Mouse (Mus musculus) MEL (cell line): ENCODE data around the gene Acoxl. TPM values are rescaled to one million over a fixed set of nuclear protein-coding genes. Genes with fewer than 3 reads are reported as not detected.

Source experiments
- DNase-seq: peaks from one replicate; pipeline ENCODE4 v3.0.0; 2011; ENCODE audit warnings: low read depth, low spot score
- H3K27ac ChIP-seq: 2 replicates; pipeline ENCODE4 v1.5.1; 2012; ENCODE audit warnings: low read depth, mild to moderate bottlenecking, control low read depth, low read length, moderate library complexity; ENCODE audit not compliant: control insufficient read depth
- H3K27me3 ChIP-seq, 2 experiments: fragments of 150-350 bp in 1 of 2; sonication (generic) in 1 of 2; 2 replicates each; pipeline ENCODE4 v1.6.1; 2012; ENCODE audit warnings: low read length in 2 of 2, mild to moderate bottlenecking in 2 of 2, improper control_type of control experiment in 1 of 2, moderate library complexity in 1 of 2; ENCODE audit not compliant: insufficient read depth in 2 of 2, control insufficient read depth in 1 of 2
- H3K36me3 ChIP-seq, 2 experiments: 2 replicates each; pipeline ENCODE4 v1.6.1; 2012 to 2014; ENCODE audit warnings: low read length in 2 of 2, improper control_type of control experiment in 1 of 2, inconsistent platforms in 1 of 2, mild to moderate bottlenecking in 1 of 2; ENCODE audit not compliant: insufficient read depth in 2 of 2, control insufficient read depth in 1 of 2
- H3K4me1 ChIP-seq, 2 experiments: fragments of 150-350 bp in 1 of 2; sonication (generic) in 1 of 2; 2 replicates each; pipeline ENCODE4 v1.6.1; 2012; ENCODE audit warnings: low read length in 2 of 2, improper control_type of control experiment in 1 of 2, mild to moderate bottlenecking in 1 of 2; ENCODE audit not compliant: insufficient read depth in 2 of 2, control insufficient read depth in 1 of 2
- H3K4me3 ChIP-seq, 2 experiments: fragments of 150-350 bp in 1 of 2; sonication (generic) in 1 of 2; 2 replicates each; pipeline ENCODE4 v1.5.1; 2012; ENCODE audit warnings: low read depth in 2 of 2, low read length in 2 of 2, mild to moderate bottlenecking in 2 of 2, moderate library complexity in 2 of 2, control low read depth in 1 of 2, improper control_type of control experiment in 1 of 2; ENCODE audit not compliant: control insufficient read depth in 1 of 2, insufficient read depth in 1 of 2
- H3K79me2 ChIP-seq: 2 replicates; pipeline ENCODE4 v1.6.1; 2012; ENCODE audit warnings: mild to moderate bottlenecking, low read length, moderate library complexity; ENCODE audit not compliant: control insufficient read depth, poor library complexity, insufficient read depth
- H3K9ac ChIP-seq: 2 replicates; pipeline ENCODE4 v1.6.1; 2012; ENCODE audit warnings: low read depth, mild to moderate bottlenecking, control low read depth, low read length, moderate library complexity; ENCODE audit not compliant: control insufficient read depth, poor library complexity, severe bottlenecking
- H3K9me3 ChIP-seq: fragments of 150-350 bp; sonication (generic); replicated peaks from 2 replicates; pipeline ENCODE4 v1.6.1; 2012; ENCODE audit warnings: mild to moderate bottlenecking, low read length, improper control_type of control experiment, moderate library complexity; ENCODE audit not compliant: insufficient read depth
- CHD1 ChIP-seq: IDR thresholded peaks from 2 replicates; pipeline ENCODE4 v1.6.1; 2012; ENCODE audit warnings: low read depth, mild to moderate bottlenecking, inconsistent platforms, low read length, improper control_type of control experiment
- CHD2 ChIP-seq: IDR thresholded peaks from 2 replicates; pipeline ENCODE4 v1.6.1; 2011; ENCODE audit warnings: low read length, improper control_type of control experiment
- E2F4 ChIP-seq: IDR thresholded peaks from 2 replicates; pipeline ENCODE4 v1.6.1; 2011; ENCODE audit warnings: low read depth, low read length, improper control_type of control experiment, borderline replicate concordance
- ELF1 ChIP-seq: IDR thresholded peaks from 2 replicates; pipeline ENCODE4 v1.6.1; 2014; ENCODE audit warnings: low read depth, mild to moderate bottlenecking, inconsistent platforms, low read length, improper control_type of control experiment, moderate library complexity
- EP300 ChIP-seq, 2 experiments: IDR thresholded peaks; 2 replicates each; pipeline ENCODE4 v1.6.1; 2011; ENCODE audit warnings: improper control_type of control experiment in 2 of 2, low read length in 2 of 2, low read depth in 1 of 2, mild to moderate bottlenecking in 1 of 2
- ETS1 ChIP-seq: IDR thresholded peaks from 2 replicates; pipeline ENCODE4 v1.6.1; 2012; ENCODE audit warnings: low read depth, mild to moderate bottlenecking, inconsistent platforms, low read length, improper control_type of control experiment, moderate library complexity
- GATA1 ChIP-seq: IDR thresholded peaks from 2 replicates; pipeline ENCODE4 v1.6.1; 2011; ENCODE audit warnings: low read depth, low read length, improper control_type of control experiment
- MAFK ChIP-seq: IDR thresholded peaks from 2 replicates; pipeline ENCODE4 v1.6.1; 2011; ENCODE audit warnings: low read depth, mild to moderate bottlenecking, low read length, improper control_type of control experiment, borderline replicate concordance
- MAX ChIP-seq: IDR thresholded peaks from 2 replicates; pipeline ENCODE4 v1.6.1; 2011; ENCODE audit warnings: low read length, improper control_type of control experiment
- MAZ ChIP-seq: IDR thresholded peaks from 2 replicates; pipeline ENCODE4 v1.6.1; 2012; ENCODE audit warnings: low read depth, mild to moderate bottlenecking, inconsistent platforms, low read length, improper control_type of control experiment
- MYC ChIP-seq: IDR thresholded peaks from 2 replicates; pipeline ENCODE4 v1.6.1; 2011; ENCODE audit warnings: low read depth, mild to moderate bottlenecking, low read length, improper control_type of control experiment, moderate library complexity
- RAD21 ChIP-seq: IDR thresholded peaks from 2 replicates; pipeline ENCODE4 v1.6.1; 2011; ENCODE audit warnings: mild to moderate bottlenecking, low read depth, low read length, improper control_type of control experiment
- RCOR1 ChIP-seq: IDR thresholded peaks from 2 replicates; pipeline ENCODE4 v1.6.1; 2012; ENCODE audit warnings: low read depth, mild to moderate bottlenecking, inconsistent platforms, low read length, improper control_type of control experiment
- SMC3 ChIP-seq: IDR thresholded peaks from 2 replicates; pipeline ENCODE4 v1.6.1; 2011; ENCODE audit warnings: low read depth, low read length, improper control_type of control experiment
- TBP ChIP-seq: IDR thresholded peaks from 2 replicates; pipeline ENCODE4 v1.8.0; 2011; ENCODE audit warnings: low read depth, low read length, improper control_type of control experiment
- TCF12 ChIP-seq: IDR thresholded peaks from 2 replicates; pipeline ENCODE4 v1.6.1; 2014; ENCODE audit warnings: low read depth, mild to moderate bottlenecking, inconsistent platforms, low read length, improper control_type of control experiment, moderate library complexity
- ZKSCAN1 ChIP-seq: IDR thresholded peaks from 2 replicates; pipeline ENCODE4 v1.6.1; 2012; ENCODE audit warnings: low read depth, mild to moderate bottlenecking, inconsistent platforms, low read length, improper control_type of control experiment, moderate library complexity
- ZNF384 ChIP-seq: IDR thresholded peaks from 2 replicates; pipeline ENCODE4 v1.6.1; 2012; ENCODE audit warnings: low read depth, mild to moderate bottlenecking, inconsistent platforms, low read length, improper control_type of control experiment
- polyA plus RNA-seq, 2 experiments: library from polyadenylated mRNA; stranded (reverse) in 1 of 2; unstranded in 1 of 2; fragments of >175 nt in 1 of 2; fragments of >200 nt in 1 of 2; gene quantifications; 2 replicates each; pipeline versions ENCODE4 v1.2.1 to v1.2.4; 2012; ENCODE audit warnings: low replicate concordance in 2 of 2, low read depth in 1 of 2; ENCODE audit not compliant: insufficient read length in 2 of 2, insufficient read depth in 1 of 2, missing spikeins in 1 of 2
- total RNA-seq: library from RNA; depleted of rRNA; stranded (reverse); fragments of 300-350 nt; gene quantifications from 2 replicates; pipeline ENCODE4 v1.2.3, GENCODE M21; 2012

Acoxl gene
- total and polyA plus RNA-seq, 3 experiments, result 0.31 to 0.39 TPM; not detected in 1

DNA sequence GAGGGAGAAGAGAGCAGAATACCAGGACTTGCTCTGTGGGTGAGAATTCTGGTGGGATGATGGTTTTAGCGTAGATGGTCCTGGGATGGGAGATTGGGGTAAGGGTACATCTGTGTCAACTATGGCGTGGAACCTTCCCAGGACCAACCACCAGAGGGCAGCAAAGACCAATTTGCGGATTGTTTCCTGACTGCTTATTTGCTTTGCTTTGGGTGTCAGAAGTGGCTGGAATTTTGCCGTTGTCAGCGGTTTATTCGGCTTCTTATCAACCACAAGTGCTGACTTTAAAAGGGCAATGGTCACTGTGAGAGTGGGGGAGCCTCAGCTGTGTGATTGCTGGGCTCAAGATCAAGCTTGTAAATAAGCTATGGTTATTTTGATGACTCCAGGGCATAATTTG is 50.8 kb downstream of the Acoxl start (continued):
- TF ChIP-seq RAD21 (peak; percentile 99), CHD2 (no peak), TBP (no peak), ZNF384 (0 out of 2 replicates have a peak, but pooled peaks have one; percentile 23), CHD1 (no peak), TCF12 (no peak), GATA1 (peak; percentile 49; the same call in 1 of the 2 replicates), MAZ (0 out of 2 replicates have a peak, but pooled peaks have one; percentile 48), ETS1 (0 out of 2 replicates have a peak, but pooled peaks have one; percentile 6), ELF1 (no peak), ZKSCAN1 (no peak)

DNA sequence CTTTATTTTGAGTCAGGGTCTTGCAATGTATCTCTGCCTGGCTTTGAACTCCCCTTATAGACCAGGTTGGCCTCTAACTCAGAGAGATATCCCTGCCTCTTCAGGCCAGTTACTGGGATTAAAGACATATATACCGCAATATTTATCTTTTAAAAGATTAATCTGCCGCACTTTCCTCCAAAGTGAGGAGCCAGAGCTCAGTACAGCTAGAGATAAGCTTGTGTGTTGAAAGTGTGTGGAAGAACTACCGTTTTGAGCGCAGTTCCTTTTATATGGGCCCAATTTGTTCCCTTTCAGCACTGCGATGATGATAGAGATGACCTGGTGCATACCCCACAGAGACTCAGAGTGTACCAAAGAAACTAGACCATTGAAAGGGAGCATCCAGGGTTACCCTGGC is 51.3 kb downstream of the Acoxl start:
- Histone ChIP-seq H3K4me1 (peaks cover 0 to 13% of the 10 kb centered on the region in 2 experiments; a peak in 2 of 4 replicates), H3K27me3 (no peaks in the 10 kb centered on the region), H3K4me3 (no peak overlapping the region), H3K27ac (peak overlapping the region; percentile 32; the same call in 1 of the 2 replicates), H3K9me3 (no peaks in the 10 kb centered on the region), H3K36me3 (peaks cover 0 to 7% of the 10 kb centered on the region in 2 experiments; a peak in 2 of 4 replicates), H3K79me2 (no peaks in the 10 kb centered on the region), H3K9ac (no peak overlapping the region)
- peak; percentile 69 for DNase-seq
- TF ChIP-seq ZNF384 (no peak), MAFK (no peak), ETS1 (no peak; the same call in 1 of the 2 replicates), TBP (no peak), RAD21 (peak; percentile 0), GATA1 (peak; percentile 68), TCF12 (peak; percentile 54; the same call in 1 of the 2 replicates), CHD2 (no peak), RCOR1 (peak; percentile 70), MAX (no peak), MYC (0 out of 2 replicates have a peak, but pooled peaks have one; percentile 7), EP300 (IDR thresholded peaks at IDR 0.05; ENCODE audit: low read depth in 1 of 2, low read length in 2 of 2) (peak; percentile 53 to 71; a peak in 3 of 4 replicates)

DNA sequence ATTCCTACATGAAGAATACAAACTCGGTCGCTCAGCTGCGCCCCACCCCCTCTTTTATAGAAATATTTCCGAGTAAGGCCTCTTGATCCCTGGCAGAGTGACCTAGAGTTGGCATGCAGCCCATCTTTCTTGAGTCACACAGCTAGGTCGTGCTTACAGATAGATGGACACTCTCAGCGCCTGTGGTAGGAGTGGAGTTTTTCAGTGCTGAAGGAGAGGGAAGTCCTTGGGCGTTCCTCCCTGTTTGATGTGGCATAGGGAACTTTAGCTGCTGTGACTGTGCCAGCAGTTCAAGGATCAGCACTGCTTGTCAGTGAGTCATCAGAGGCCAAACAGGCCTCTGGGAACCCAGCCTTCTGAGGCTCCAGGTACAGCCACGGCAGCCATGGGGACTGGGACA is 51.9 kb downstream of the Acoxl start:
- peak; percentile 78 for DNase-seq
- TF ChIP-seq SMC3 (peak; percentile 25), E2F4 (no peak)
- H3K79me2 ChIP-seq, result no peaks in the 10 kb centered on the region

More for the DNA sequence above, 51.9 kb downstream of the Acoxl start:
- H3K27ac ChIP-seq, result peak overlapping the region; percentile 32; the same call in 1 of the 2 replicates
- peaks cover 0 to 13% of the 10 kb centered on the region in 2 experiments; a peak in 2 of 4 replicates for H3K4me1 ChIP-seq
- peaks cover 0 to 7% of the 10 kb centered on the region in 2 experiments; a peak in 2 of 4 replicates for H3K36me3 ChIP-seq
- H3K27me3 ChIP-seq, result no peaks in the 10 kb centered on the region
- H3K4me3 ChIP-seq, result no peak overlapping the region
- H3K9ac ChIP-seq, result no peak overlapping the region
- no peaks in the 10 kb centered on the region for H3K9me3 ChIP-seq
